Mouse (Mus musculus): ENCODE results near the gene S100a3.

GRCm38 (mm10) chr3:90582556-90582955 lies 22.2 kb downstream of the S100a3 start:
- TF ChIP-seq EP300 (IDR thresholded peaks at IDR 0.05) = no peak
- TF ChIP-seq CTCF (IDR thresholded peaks at IDR 0.05) = no peak

All from lung, postnatal 0 days (tissue).